Mouse (Mus musculus) thymus, adult 2 months (tissue): ENCODE measurements at regions not wholly inside any gene's neighbourhood (a gene's known extent, or its start where the extent isn't known, plus 50 kb on each side); places are given as distances from the start of the nearest gene placed in this dataset.

Source experiments
- DNase-seq: peaks from one replicate; pipeline ENCODE4 v3.0.0; 2021
- H3K27ac ChIP-seq: fragments of 200-500 bp; 2 replicates; pipeline ENCODE4 v1.5.1; 2012; ENCODE audit warnings: low read length, control low read depth; ENCODE audit not compliant: control insufficient read depth, insufficient read depth
- H3K27me3 ChIP-seq: fragments of 200-500 bp; 2 replicates; pipeline ENCODE4 v1.6.1; 2012; ENCODE audit warnings: mild to moderate bottlenecking, low read length, moderate library complexity, mixed read lengths; ENCODE audit not compliant: control insufficient read depth, insufficient read depth
- H3K36me3 ChIP-seq: fragments of 200-500 bp; 2 replicates; pipeline ENCODE4 v1.6.1; 2012; ENCODE audit warnings: mild to moderate bottlenecking, low read length, moderate library complexity; ENCODE audit not compliant: control insufficient read depth, insufficient read depth
- H3K4me1 ChIP-seq: fragments of 200-500 bp; replicated peaks from 2 replicates; pipeline ENCODE4 v1.6.1; 2012; ENCODE audit warnings: low read length; ENCODE audit not compliant: control insufficient read depth, insufficient read depth
- H3K4me3 ChIP-seq: fragments of 200-500 bp; 2 replicates; pipeline ENCODE4 v1.5.1; 2012; ENCODE audit warnings: mild to moderate bottlenecking, low read length, control low read depth, moderate library complexity; ENCODE audit not compliant: control insufficient read depth, insufficient read depth
- CTCF ChIP-seq: fragments of 200-500 bp; IDR thresholded peaks from 2 replicates; pipeline ENCODE4 v1.5.1; 2012; ENCODE audit warnings: mild to moderate bottlenecking, control low read depth, low read length, moderate library complexity, borderline replicate concordance; ENCODE audit not compliant: control insufficient read depth, poor library complexity, insufficient read depth; ENCODE audit errors: extremely low read depth
- POLR2A ChIP-seq: fragments of 200-500 bp; IDR thresholded peaks from 2 replicates; pipeline ENCODE4 v1.6.1; 2012; ENCODE audit warnings: mild to moderate bottlenecking, low read length, control low read depth, moderate library complexity; ENCODE audit not compliant: control insufficient read depth, poor library complexity, insufficient read depth; ENCODE audit errors: extremely low read depth
- WGBS: fragments of 180-500 bp; shearing (Covaris S2); methylation state at CpG from one replicate; pipeline ENCODE4 v1.1.7; 2018; 5-methylcytosine and 5-hydroxymethylcytosine counted together

- WGBS = 12% methylated on average over 9 of the region's 9 CpGs
- no peak overlapping the region for H3K4me3 ChIP-seq
- TF ChIP-seq CTCF (no peak), POLR2A (no peak)
- DNase-seq = peak; percentile 22
- H3K27me3 ChIP-seq = no peaks in the 10 kb centered on the region
- no peaks in the 10 kb centered on the region for H3K36me3 ChIP-seq
- no peak overlapping the region for H3K27ac ChIP-seq
- peaks cover 9% of the 10 kb centered on the region for H3K4me1 ChIP-seq
These were observed 276.9 kb downstream of the Diras2 start for GRCm38 (mm10) chr13:52254185-52254584.

- H3K36me3 ChIP-seq = no peaks in the 10 kb centered on the region
- no peak overlapping the region for H3K4me3 ChIP-seq
- DNase-seq = no peak
- no peaks in the 10 kb centered on the region for H3K27me3 ChIP-seq
- peaks cover 9% of the 10 kb centered on the region for H3K4me1 ChIP-seq
- 94% methylated on average over 5 of the region's 5 CpGs for WGBS
- no peak for TF ChIP-seq CTCF
- no peak for TF ChIP-seq POLR2A
- no peak overlapping the region for H3K27ac ChIP-seq
These were observed 275.4 kb downstream of the Diras2 start for GRCm38 (mm10) chr13:52255697-52256096.

GRCm38 (mm10) chr13:52258373-52258772 lies 272.7 kb downstream of the Diras2 start:
- H3K4me3 ChIP-seq = no peak overlapping the region
- H3K36me3 ChIP-seq = no peaks in the 10 kb centered on the region
- H3K4me1 ChIP-seq = peaks cover 15% of the 10 kb centered on the region
- no peaks in the 10 kb centered on the region for H3K27me3 ChIP-seq
- DNase-seq = no peak
- 13% methylated on average over 8 of the region's 8 CpGs for whole genome bisulfite sequencing
- no peak for TF ChIP-seq CTCF
- no peak for TF ChIP-seq POLR2A
- no peak overlapping the region for H3K27ac ChIP-seq

- TF ChIP-seq CTCF (no peak), POLR2A (no peak)
- 21% methylated on average over 14 of the region's 14 CpGs for WGBS
- no peak for DNase-seq
These were observed 268.0 kb downstream of the Diras2 start for GRCm38 (mm10) chr13:52262949-52263550.

GRCm38 (mm10) chr13:52268279-52268678 lies 262.8 kb downstream of the Diras2 start:
- 23% methylated on average over 6 of the region's 6 CpGs for WGBS
- Histone ChIP-seq H3K27ac (no peak overlapping the region), H3K4me1 (peaks cover 3% of the 10 kb centered on the region), H3K36me3 (no peaks in the 10 kb centered on the region), H3K27me3 (no peaks in the 10 kb centered on the region), H3K4me3 (no peak overlapping the region)
- TF ChIP-seq POLR2A (no peak), CTCF (no peak)
- DNase-seq = no peak

More at GRCm38 (mm10) chr13:52262949-52263550, 268.0 kb downstream of the Diras2 start:
- Histone ChIP-seq H3K36me3 (no peaks in the 10 kb centered on the region), H3K27ac (no peak overlapping the region), H3K4me1 (peaks cover 12% of the 10 kb centered on the region), H3K4me3 (no peak overlapping the region), H3K27me3 (no peaks in the 10 kb centered on the region)

- TF ChIP-seq CTCF (no peak), POLR2A (no peak)
- no peaks in the 10 kb centered on the region for H3K27me3 ChIP-seq
- DNase-seq = no peak
- no peaks in the 10 kb centered on the region for H3K36me3 ChIP-seq
- WGBS = 79% methylated on average over 19 of the region's 19 CpGs
- no peak overlapping the region for H3K27ac ChIP-seq
- H3K4me1 ChIP-seq = 0 out of 2 replicates have a peak, but pooled peaks cover 2% of the 10 kb centered on the region
- no peak overlapping the region for H3K4me3 ChIP-seq
These were observed 257.4 kb downstream of the Diras2 start for GRCm38 (mm10) chr13:52273502-52274246.
